Mouse (Mus musculus): ENCODE results near the gene Emc6.

GRCm38 (mm10) chr11:73137116-73137515 lies 39.7 kb downstream of the Emc6 start:
- TF ChIP-seq CTCF (IDR thresholded peaks at IDR 0.05; ENCODE audit: low read depth): no peak
- no peak for TF ChIP-seq EP300 (optimal IDR thresholded peaks at IDR 0.05)
